Mouse (Mus musculus) hindbrain, embryonic 14.5 days (tissue): ENCODE results near the gene Dgkg. TPM values are rescaled to one million over a fixed set of nuclear protein-coding genes. Genes with fewer than 3 reads are reported as not detected.

Experiments
- microRNA-seq: library from miRNA; unstranded; fragments of <30 nt; microRNA quantifications from one replicate; pipeline ENCODE4, GENCODE M21; 2016
- polyA plus RNA-seq: library from polyadenylated mRNA; unstranded; fragments of >200 nt; fragmentation: Nextera tagmentation; extraction: Ambion mirVana; gene quantifications from 2 replicates; pipeline ENCODE4 v1.2.1, GENCODE M21; 2014

Dgkg gene
- polyA plus RNA-seq, 1 experiment from 2014 or later, result 2.8 TPM

Small RNAs within 50 kb of the gene (microRNA-seq; reads per million reads assigned to microRNA genes)
- gene Mir6362 (not detected), gene Mir8095 (not detected)

Other genes starting within 250 kb of the Dgkg start
- gene Etv5, start 217.5 kb downstream of the Dgkg start, polyA plus RNA-seq, result 21.3 and 27.0 TPM in 2 replicates
- not detected in 2 replicates for gene Crygs, start 154.4 kb upstream of the Dgkg start, polyA plus RNA-seq
- gene Tbccd1, start 200.4 kb upstream of the Dgkg start, polyA plus RNA-seq, result 21.4 and 27.9 TPM in 2 replicates
- 96.5 and 109 TPM in 2 replicates for gene Dnajb11, start 200.6 kb upstream of the Dgkg start, polyA plus RNA-seq
- gene Ahsg, start 234.1 kb upstream of the Dgkg start, polyA plus RNA-seq, result not detected in 2 replicates